Mouse (Mus musculus) heart, postnatal 0 days (tissue): ENCODE results near the gene Pld1.

Experiments used
- CTCF ChIP-seq: IDR thresholded peaks from 2 replicates; pipeline ENCODE4 v1.5.1; 2016; ENCODE audit warnings: antibody characterized with exemption, control low read depth, low read depth
- EP300 ChIP-seq: IDR thresholded peaks from 2 replicates; pipeline ENCODE4 v1.6.1; 2016; ENCODE audit warnings: antibody characterized with exemption, low read depth

DNA sequence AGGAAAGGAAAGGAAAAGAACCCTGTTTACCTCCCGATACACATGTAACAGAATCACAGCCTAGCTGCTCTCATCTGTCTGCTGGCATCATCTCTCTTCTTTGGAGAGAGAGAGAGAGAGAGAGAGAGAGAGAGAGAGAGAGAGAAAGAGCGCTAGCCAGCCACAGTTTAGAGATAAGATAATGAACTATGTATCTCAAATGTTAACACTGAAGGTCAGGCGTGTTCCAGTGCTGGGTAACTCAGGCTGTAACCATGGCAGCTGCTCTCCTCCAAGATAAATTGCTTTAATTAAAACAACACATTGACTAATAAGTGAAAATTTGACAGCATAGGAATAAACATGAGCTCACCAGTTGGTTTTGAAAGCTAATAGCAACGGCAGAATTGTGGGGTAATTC is 81.2 kb downstream of the Pld1 start:
- no peak for TF ChIP-seq EP300
- no peak for TF ChIP-seq CTCF
